Mouse (Mus musculus) layer of hippocampus, postnatal 10 days (tissue): ENCODE measurements at regions not wholly inside any gene's neighbourhood (a gene's known extent, or its start where the extent isn't known, plus 50 kb on each side); places are given as distances from the start of the nearest gene placed in this dataset.

Experiments
- DNase-seq, 2 experiments: peaks; one replicate each; pipeline ENCODE4 v3.0.0; 2021; ENCODE audit warnings: low spot score in 2 of 2

DNA sequence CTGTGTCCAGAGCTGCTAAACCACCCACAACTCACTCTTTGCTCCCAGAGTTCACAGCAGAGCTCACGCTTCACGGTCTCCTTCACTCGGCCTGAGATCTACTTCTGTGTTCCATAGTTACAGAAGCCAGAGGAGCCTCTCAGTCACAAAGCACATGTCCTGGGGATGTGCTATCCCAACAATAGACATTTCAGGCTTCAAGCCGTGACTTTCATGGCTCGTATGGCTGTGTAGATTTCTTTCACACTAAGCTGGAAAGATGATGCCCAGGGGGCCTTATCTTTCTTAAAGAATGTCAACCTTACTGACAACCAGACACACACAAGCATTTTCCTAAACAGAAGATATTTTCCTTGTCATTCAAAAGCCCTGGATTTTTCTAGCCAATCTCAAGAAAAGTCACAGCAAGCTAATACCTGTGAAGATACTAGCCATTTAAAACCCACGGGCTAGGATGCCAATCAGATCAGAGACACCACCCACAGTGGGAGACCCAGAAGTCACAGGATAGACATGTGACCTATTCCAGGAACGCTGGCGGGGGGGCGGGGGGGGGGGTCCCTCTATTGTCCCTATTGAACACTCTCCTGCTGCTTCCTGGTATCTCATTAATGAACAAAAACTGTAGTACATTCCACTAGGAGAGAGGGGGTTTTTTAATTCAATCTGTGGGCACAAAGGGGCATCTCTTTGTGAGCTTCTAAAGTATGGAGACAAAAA is 98.8 kb upstream of the Mapk10 start:
- no peak for DNase-seq

DNA sequence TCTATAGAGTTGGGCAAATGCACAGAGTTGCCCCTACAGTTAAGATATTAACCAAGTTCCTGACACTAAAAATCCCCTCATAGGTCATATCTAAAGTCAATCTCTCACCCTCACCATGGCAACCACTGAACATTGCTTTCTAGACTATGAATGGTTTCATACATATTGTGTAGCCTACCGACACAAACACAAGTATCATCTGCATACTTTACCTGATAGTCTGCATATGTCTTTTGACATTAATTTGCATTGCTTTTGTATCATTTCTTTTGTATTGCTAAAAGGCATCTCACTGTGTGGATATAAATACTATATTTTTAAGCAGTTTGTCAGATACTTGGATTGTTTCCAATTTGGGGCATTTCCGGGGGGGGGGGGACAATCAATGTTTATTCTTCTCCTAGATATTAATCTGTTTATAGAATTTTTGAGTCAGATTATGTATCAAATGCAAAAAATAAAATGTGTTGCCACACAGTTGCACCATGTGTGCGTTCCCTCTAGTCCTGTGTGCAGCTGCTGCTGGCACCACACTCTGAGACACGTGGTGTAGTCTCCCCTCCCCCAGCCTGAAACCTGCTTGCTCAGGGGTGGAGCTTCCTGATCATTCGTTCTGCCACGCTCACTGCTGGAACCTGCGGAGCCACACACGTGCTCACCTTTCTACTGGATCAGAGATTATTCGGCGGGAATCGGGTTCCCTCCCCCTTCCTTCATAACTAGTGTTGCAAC is 94.7 kb upstream of the Mapk10 start:
- DNase-seq: peak; percentile 30 to 34

DNA sequence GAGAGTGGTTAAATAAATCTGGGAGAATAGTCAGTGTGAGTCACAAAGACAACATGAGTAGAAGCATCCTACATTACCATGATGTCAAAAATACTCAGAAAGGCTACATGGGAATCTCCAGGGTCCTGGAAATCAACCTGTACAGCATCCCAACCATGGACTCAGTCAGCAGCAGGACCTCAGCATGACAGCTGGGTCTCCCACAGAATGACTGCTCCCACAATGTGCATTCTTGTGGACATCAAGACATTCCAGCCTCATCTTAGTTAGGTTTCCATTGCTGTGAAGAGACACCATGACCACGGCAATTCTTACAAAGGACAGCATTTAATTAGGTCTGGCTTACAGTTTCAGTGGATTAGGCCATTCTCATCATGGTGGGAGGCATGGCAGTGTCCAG is 93.8 kb upstream of the Mapk10 start:
- no peak for DNase-seq

DNA sequence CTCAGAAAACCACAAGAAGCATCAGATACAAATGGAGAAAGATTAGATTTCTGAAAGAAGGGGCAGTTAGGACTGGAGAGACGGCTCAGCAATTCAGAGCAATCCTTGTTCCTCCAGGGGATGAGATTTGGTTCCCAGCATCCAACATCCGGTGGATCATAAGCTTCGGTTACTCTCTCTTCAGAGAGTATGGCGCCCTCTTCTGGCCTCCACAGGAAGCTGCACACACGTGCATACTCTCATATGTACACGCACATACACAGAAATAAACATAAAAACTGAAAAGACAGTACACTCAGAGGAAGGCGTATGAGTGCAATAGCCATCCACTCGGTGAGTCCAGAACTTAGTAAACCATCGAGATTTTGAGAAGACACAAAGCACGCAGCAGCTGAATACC is 91.6 kb upstream of the Mapk10 start:
- DNase-seq: no peak

DNA sequence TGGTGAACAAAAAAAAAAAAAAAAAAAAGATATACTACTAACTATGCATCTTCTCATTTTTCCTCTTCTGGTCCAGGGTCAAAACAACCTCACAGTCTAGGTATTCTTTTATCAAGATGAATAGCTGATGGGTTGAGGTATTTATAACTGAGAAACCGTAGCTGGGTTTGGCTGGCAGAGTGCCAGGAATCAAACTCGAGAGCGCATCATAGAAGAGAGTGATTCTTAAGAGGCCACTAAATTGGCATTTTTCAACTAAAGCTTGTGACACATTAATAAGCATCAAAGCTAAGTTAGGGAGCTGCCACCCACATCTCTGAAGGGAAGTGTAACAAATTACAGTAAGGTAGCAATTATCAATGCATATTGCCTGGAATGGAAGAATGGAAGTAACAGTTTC is 90.2 kb upstream of the Mapk10 start:
- DNase-seq: peak in 1 of 2 experiments; percentile 14

DNA sequence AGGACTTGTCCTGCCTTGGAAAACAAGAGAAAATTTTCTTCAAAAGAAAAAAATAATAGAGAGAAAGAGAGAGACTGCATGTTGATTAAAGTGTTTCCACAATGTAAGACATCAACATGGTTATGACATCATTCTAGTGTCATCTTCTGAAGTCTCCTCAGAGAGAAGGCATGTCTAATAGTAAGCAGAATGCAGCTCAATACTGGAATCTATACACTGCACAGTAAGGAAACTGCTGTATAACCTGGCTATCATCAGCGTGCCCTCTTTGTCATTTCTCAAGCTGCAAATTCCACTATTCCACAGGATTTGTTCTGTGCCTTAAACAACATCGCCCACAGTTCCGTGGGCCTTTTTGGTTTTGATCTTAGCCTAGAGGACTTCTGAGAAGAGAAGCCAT is 82.8 kb upstream of the Mapk10 start:
- no peak for DNase-seq

DNA sequence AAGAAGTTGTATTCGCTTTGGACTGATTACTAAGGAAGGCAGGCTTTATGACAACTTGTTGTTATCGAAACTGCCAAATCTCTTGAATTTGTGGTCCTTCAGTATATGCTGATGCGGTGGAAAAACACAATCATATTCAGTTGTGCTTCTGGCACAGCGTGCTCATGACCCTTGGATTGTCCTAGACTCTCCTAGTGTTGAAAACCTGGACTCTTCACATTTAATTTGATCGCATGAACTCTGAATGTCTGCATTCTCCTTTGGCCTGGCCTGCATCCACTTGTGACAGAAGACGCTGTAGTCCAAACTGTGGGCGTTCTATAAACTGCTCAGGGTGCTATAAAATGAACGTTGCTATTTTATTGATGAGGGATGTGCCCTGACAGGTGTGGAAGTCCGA is 80.6 kb upstream of the Mapk10 start:
- DNase-seq: no peak

DNA sequence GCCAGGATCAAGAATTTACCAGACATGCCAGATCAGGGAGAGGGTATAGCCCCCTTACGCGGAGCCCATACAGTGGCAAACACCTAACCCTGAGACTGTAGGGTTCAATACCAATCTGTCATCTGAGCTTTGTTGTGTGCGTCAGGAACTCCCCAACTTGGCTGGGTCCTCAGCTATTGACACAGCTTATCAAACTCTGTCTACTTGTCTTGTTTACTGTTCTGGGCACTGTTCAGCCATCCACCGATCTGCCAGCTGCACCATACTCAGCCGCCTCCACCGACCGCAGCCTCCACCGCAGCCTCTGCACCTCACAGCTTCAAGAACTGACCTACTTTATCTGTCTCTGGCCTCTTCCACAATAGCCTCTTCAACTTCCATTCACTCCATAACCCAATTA is 80.1 kb upstream of the Mapk10 start:
- DNase-seq: no peak

DNA sequence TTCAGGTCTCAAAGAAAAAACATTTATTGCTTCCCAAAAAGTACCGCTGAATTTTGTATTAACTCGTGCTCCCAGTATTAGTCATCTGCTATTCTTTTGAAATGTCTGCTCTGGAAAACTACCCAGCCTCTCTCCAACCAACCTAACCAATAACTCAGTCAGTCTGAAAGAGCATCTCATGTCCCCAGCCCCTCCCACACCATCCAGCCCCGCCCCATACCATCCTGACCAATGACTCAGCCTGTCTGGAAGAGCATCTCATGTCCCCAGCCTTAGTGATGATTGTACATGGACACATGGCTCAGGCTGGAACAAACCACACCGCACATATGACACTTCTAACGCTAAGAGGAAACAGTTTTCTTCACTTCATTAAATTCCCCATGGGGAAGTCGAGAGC is 58.1 kb upstream of the Mapk10 start:
- DNase-seq: no peak

DNA sequence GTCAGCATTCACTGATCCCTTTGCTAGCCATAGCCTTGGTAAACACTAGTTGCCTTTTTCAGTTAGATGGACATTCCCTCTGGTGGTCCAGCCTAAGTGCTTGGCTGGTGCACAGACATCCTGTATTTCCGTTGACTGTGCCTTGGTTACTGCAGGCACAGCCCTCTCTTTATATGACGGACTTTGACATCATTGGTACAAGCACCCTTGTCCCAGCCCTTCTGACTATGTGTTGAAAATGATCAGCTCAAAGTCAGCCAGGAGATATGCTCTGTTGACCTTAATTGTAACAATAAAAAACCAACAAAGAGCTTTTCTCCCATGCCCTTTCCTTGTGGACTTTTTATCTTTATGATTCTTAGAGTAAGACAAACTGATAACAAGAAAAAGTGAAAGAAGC is 53.8 kb upstream of the Mapk10 start:
- DNase-seq: no peak

DNA sequence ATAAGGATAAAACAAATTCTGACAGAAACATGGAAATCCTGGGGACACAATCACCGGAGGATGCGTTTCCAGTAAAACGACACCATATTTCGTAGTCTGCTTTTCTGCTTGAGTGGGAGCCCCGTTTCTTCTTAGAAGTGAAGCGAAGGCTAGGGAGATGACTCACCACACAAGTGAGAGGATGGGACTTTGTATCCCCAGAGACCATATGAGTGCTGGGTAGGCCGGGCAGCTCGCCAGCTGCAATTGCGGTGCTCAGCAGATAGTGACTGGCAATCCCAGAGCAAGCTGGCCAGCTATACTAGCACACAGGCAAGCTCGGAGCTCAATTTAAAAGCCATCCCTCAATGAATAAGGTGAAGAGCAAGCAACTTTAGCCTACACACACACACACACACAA is 50.3 kb upstream of the Mapk10 start:
- peak; percentile 17 to 40 for DNase-seq
